8 mouse cellular contexts compared by ENCODE assay signal in the genomic region with DNA sequence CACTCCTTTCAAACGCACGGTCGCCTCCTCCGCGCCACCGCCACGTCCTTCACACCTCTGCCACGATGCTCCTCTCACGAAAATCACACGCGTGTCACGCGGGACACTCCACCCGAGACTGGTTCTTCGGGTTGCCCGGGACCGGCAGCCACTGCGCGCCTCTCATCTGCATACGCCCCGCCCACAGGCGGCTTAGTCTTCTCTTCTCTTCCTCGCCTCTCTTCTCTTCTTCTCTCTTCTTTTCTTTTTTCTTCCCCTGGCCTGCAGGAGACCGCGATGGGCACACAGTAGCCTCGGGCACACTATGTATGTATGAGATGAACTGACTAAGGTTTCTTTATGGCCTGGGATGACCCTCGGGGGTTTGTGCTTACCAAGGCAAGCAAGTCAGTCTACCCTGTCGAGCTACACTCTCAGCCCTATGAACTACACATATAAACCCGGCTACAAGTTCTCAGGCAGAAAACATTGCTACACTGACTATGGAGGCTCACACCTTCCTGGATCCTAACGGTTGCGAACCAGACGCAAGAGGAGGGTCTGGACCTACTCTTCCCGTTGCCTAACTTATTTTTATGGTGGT. TPM values are rescaled to one million over a fixed set of nuclear protein-coding genes. Genes with fewer than 3 reads are reported as not detected.
DNase-seq lines count a peak whose midpoint lies in the region; ATAC-seq and TF ChIP-seq lines count a peak whose summit lies in the region.
"Not testable (repeated sequence)": the region's sequence is repeated elsewhere in the genome, so short reads cannot be mapped to it uniquely, and the experiment has no call there.

No protein-coding gene starts in this region.

- TF ChIP-seq CTCF in ES-Bruce4 (IDR thresholded peaks at IDR 0.05; ENCODE audit: low read depth, low read length); heart, postnatal 0 days (IDR thresholded peaks at IDR 0.05; ENCODE audit: low read depth); kidney, adult 2 months (conservative IDR thresholded peaks at IDR 0.05; ENCODE audit: insufficient read depth, insufficient read length, low read depth, low read length): not testable (repeated sequence)

- not testable (repeated sequence) for TF ChIP-seq POLR2A in ES-Bruce4 (IDR thresholded peaks at IDR 0.05; ENCODE audit: insufficient read depth, low read length); kidney, adult 2 months (IDR thresholded peaks at IDR 0.05; ENCODE audit: low read depth, low read length); limb, embryonic 14.5 days (IDR thresholded peaks at IDR 0.05; ENCODE audit: borderline replicate concordance, extremely low read depth, insufficient read depth, insufficient read length)

- not testable (repeated sequence) for H3K36me3 ChIP-seq in ES-Bruce4 (ENCODE audit: control insufficient read depth, insufficient read depth, low read length, poor library complexity, severe bottlenecking); forebrain, embryonic 15.5 days; heart, postnatal 0 days (replicated peaks; ENCODE audit: control insufficient read depth, insufficient read depth, low read length); kidney, adult 2 months (ENCODE audit: control insufficient read depth, insufficient read depth, low read length); limb, embryonic 14.5 days (ENCODE audit: control insufficient read depth, insufficient read depth, low read length)

- peak; percentile 65 for ATAC-seq in forebrain, embryonic 15.5 days (replicated peaks)
- peak; percentile 48 for ATAC-seq in heart, postnatal 0 days (ENCODE audit: insufficient read depth, low read depth)
- ATAC-seq in limb, embryonic 14.5 days (ENCODE audit: low FRiP score, low read depth) = peak; percentile 67
- ATAC-seq in megakaryocyte progenitor cell, adult 5-6 weeks (replicated peaks; ENCODE audit: poor library complexity) = peak; percentile 15
- peak; percentile 37 for ATAC-seq in neutrophil, adult 5-6 weeks (ENCODE audit: extremely low read depth, insufficient number of reproducible peaks, low FRiP score, poor library complexity, severe bottlenecking)

- H3K4me1 ChIP-seq in ES-Bruce4 (ENCODE audit: control insufficient read depth, insufficient read depth, low read length); forebrain, embryonic 15.5 days; heart, postnatal 0 days (ENCODE audit: control insufficient read depth, insufficient read depth); kidney, adult 2 months (ENCODE audit: control insufficient read depth, insufficient read depth, low read length); limb, embryonic 14.5 days (ENCODE audit: control insufficient read depth, insufficient read depth, low read length): not testable (repeated sequence)

- 0% methylated on average over 11 of the region's 33 CpGs for WGBS in forebrain, embryonic 15.5 days
- under 1% methylated on average over 10 of the region's 33 CpGs for WGBS in heart, postnatal 0 days
- 0% methylated on average over 12 of the region's 33 CpGs for WGBS in kidney, adult 2 months
- WGBS in limb, embryonic 14.5 days = 2% methylated on average over 8 of the region's 33 CpGs

- not testable (repeated sequence) for TF ChIP-seq EP300 in ES-Bruce4 (IDR thresholded peaks at IDR 0.05; ENCODE audit: insufficient read depth, low read depth, low read length); heart, postnatal 0 days (IDR thresholded peaks at IDR 0.05; ENCODE audit: low read depth)

- H3K27me3 ChIP-seq in ES-Bruce4 (ENCODE audit: control insufficient read depth, insufficient read depth, low read length, poor library complexity, severe bottlenecking); forebrain, embryonic 15.5 days; heart, postnatal 0 days (ENCODE audit: control insufficient read depth, insufficient read depth, low read length); kidney, adult 2 months (replicated peaks; ENCODE audit: control insufficient read depth, insufficient read depth, low read length); limb, embryonic 14.5 days (ENCODE audit: control insufficient read depth, insufficient read depth, low read length): not testable (repeated sequence)

- not testable (repeated sequence) for H3K9ac ChIP-seq in ES-Bruce4 (ENCODE audit: low read depth, poor library complexity, severe bottlenecking); forebrain, embryonic 15.5 days (replicated peaks); heart, postnatal 0 days (replicated peaks; ENCODE audit: low read depth, low read length); limb, embryonic 14.5 days (ENCODE audit: low read depth, low read length, severe bottlenecking)

- H3K4me2 ChIP-seq in forebrain, embryonic 15.5 days (replicated peaks); heart, postnatal 0 days (ENCODE audit: low read depth, low read length); limb, embryonic 14.5 days (replicated peaks; ENCODE audit: low read depth, low read length, severe bottlenecking): not testable (repeated sequence)

- DNase-seq in cerebellum, postnatal 10 days = peak; percentile 22 to 57
- DNase-seq in heart, postnatal 0 days (ENCODE audit: low spot score); limb, embryonic 14.5 days (ENCODE audit: low spot score): not testable (repeated sequence)
- DNase-seq in kidney, adult 2 months = peak; percentile 36

- 0 out of 2 replicates have a peak overlapping the region, but pooled peaks have one; percentile 39 for H3K4me3 ChIP-seq in ES-Bruce4 (ENCODE audit: low read depth, low read length)
- H3K4me3 ChIP-seq in forebrain, embryonic 15.5 days; heart, postnatal 0 days (ENCODE audit: low read depth, low read length); kidney, adult 2 months (ENCODE audit: insufficient read depth, low read depth, low read length); limb, embryonic 14.5 days (replicated peaks; ENCODE audit: low read length): not testable (repeated sequence)

- H3K27ac ChIP-seq in ES-Bruce4 (ENCODE audit: insufficient read depth, low read length); forebrain, embryonic 15.5 days (replicated peaks); heart, postnatal 0 days (ENCODE audit: low read depth); kidney, adult 2 months (ENCODE audit: insufficient read depth, low read depth, low read length); limb, embryonic 14.5 days (replicated peaks; ENCODE audit: low read depth, low read length): not testable (repeated sequence)

- H3K9me3 ChIP-seq in ES-Bruce4 (replicated peaks; ENCODE audit: control insufficient read depth, insufficient read depth, low read length, poor library complexity, severe bottlenecking); forebrain, embryonic 15.5 days; heart, postnatal 0 days (replicated peaks; ENCODE audit: control insufficient read depth, low read length); limb, embryonic 14.5 days (ENCODE audit: control insufficient read depth, low read length): not testable (repeated sequence)

RNA-seq across cellular contexts. Expression of a gene that starts 43.1 kb away (rescaled TPM):
- polyA plus RNA-seq in ES-Bruce4 (2011; ENCODE audit: insufficient read depth, insufficient read length, low read depth, missing spikeins) = 44.4 and 46.6 TPM in 2 replicates
- polyA plus RNA-seq in forebrain, embryonic 15.5 days (2015; fragmentation: Nextera tagmentation; extraction: Ambion mirVana) = 90.8 and 94.2 TPM in 2 replicates
- total RNA-seq in heart, postnatal 0 days (2014; rRNA removed; ENCODE audit: low replicate concordance) = 4.4 and 16.7 TPM in 2 replicates
- 61.4 and 61.6 TPM in 2 replicates for polyA plus RNA-seq in heart, postnatal 0 days (2015; fragmentation: Nextera tagmentation; extraction: Ambion mirVana)
- 9.1 and 21.0 TPM in 2 replicates for polyA plus RNA-seq in kidney, adult 2 months (2012; rRNA removed)
- 13.2 and 19.5 TPM in 2 replicates for polyA plus RNA-seq in limb, embryonic 14.5 days (2012; rRNA removed)
- 64.3 and 68.7 TPM in 2 replicates for polyA plus RNA-seq in limb, embryonic 14.5 days (2014; fragmentation: Nextera tagmentation; extraction: Ambion mirVana)
- 52.0 and 58.7 TPM in 2 replicates for total RNA-seq in megakaryocyte progenitor cell, adult 5-6 weeks (2015)
- 42.7 and 75.4 TPM in 2 replicates for total RNA-seq in megakaryocyte progenitor cell, adult 5-6 weeks (2017)
- total RNA-seq in neutrophil, adult 5-6 weeks (2017) = 72.9 and 117 TPM in 2 replicates

RNA-seq across cellular contexts. Expression of a gene that starts 56.8 kb away (rescaled TPM):
- 103 and 117 TPM in 2 replicates for polyA plus RNA-seq in ES-Bruce4 (2011; ENCODE audit: insufficient read depth, insufficient read length, low read depth, missing spikeins)
- 157 and 164 TPM in 2 replicates for polyA plus RNA-seq in forebrain, embryonic 15.5 days (2015; fragmentation: Nextera tagmentation; extraction: Ambion mirVana)
- total RNA-seq in heart, postnatal 0 days (2014; rRNA removed; ENCODE audit: low replicate concordance) = 42.6 and 59.1 TPM in 2 replicates
- polyA plus RNA-seq in heart, postnatal 0 days (2015; fragmentation: Nextera tagmentation; extraction: Ambion mirVana) = 100 and 105 TPM in 2 replicates
- 38.3 and 45.2 TPM in 2 replicates for polyA plus RNA-seq in kidney, adult 2 months (2012; rRNA removed)
- 74.6 and 90.0 TPM in 2 replicates for polyA plus RNA-seq in limb, embryonic 14.5 days (2012; rRNA removed)
- 173 and 190 TPM in 2 replicates for polyA plus RNA-seq in limb, embryonic 14.5 days (2014; fragmentation: Nextera tagmentation; extraction: Ambion mirVana)
- 66.3 and 70.5 TPM in 2 replicates for total RNA-seq in megakaryocyte progenitor cell, adult 5-6 weeks (2015)
- 71.7 and 80.0 TPM in 2 replicates for total RNA-seq in megakaryocyte progenitor cell, adult 5-6 weeks (2017)
- total RNA-seq in neutrophil, adult 5-6 weeks (2017) = 81.8 and 85.9 TPM in 2 replicates

Comparison
In these comparisons a context has a peak if more than half of its experiments do, and no peak if none do; other contexts are left out.
1. ATAC-seq: peak in every context shown above with its lines; median percentile 67 in limb, embryonic 14.5 days; 65 in forebrain, embryonic 15.5 days; 48 in heart, postnatal 0 days; 37 in neutrophil, adult 5-6 weeks; 15 in megakaryocyte progenitor cell, adult 5-6 weeks.